Mouse (Mus musculus): Measurements from ENCODE around the gene Fgr.

Gene Fgr

GRCm38 (mm10) chr4:133014088-133014487 is 40.2 kb downstream of the Fgr start:
- in situ Hi-C loops (cut with MboI; ENCODE audit: low sequenced_read_pairs), result no loop called here

- in situ Hi-C loops (cut with MboI; ENCODE audit: low sequenced_read_pairs), result no loop called here
These were observed 41.2 kb downstream of the Fgr start for GRCm38 (mm10) chr4:133014896-133015709.

- in situ Hi-C loops (cut with MboI; ENCODE audit: low sequenced_read_pairs), result no loop called here
These were observed 42.1 kb downstream of the Fgr start for GRCm38 (mm10) chr4:133015710-133016651.

- in situ Hi-C loops (cut with MboI; ENCODE audit: low sequenced_read_pairs), result no loop called here
These were observed 43.0 kb downstream of the Fgr start for GRCm38 (mm10) chr4:133016677-133017415.

- in situ Hi-C loops (cut with MboI; ENCODE audit: low sequenced_read_pairs), result no loop called here
These were observed 43.8 kb downstream of the Fgr start for GRCm38 (mm10) chr4:133017597-133018262.

- in situ Hi-C loops (cut with MboI; ENCODE audit: low sequenced_read_pairs), result no loop called here
These were observed 44.4 kb downstream of the Fgr start for GRCm38 (mm10) chr4:133018263-133018798.

- in situ Hi-C loops (cut with MboI; ENCODE audit: low sequenced_read_pairs), result no loop called here
These were observed 46.8 kb downstream of the Fgr start for GRCm38 (mm10) chr4:133020721-133021120.

GRCm38 (mm10) chr4:133021181-133021671 is 47.3 kb downstream of the Fgr start:
- in situ Hi-C loops (cut with MboI; ENCODE audit: low sequenced_read_pairs), result no loop called here

GRCm38 (mm10) chr4:133022217-133022616 is 48.3 kb downstream of the Fgr start:
- in situ Hi-C loops (cut with MboI; ENCODE audit: low sequenced_read_pairs), result no loop called here

- in situ Hi-C loops (cut with MboI; ENCODE audit: low sequenced_read_pairs), result no loop called here
These were observed 49.2 kb downstream of the Fgr start for GRCm38 (mm10) chr4:133022954-133023635.

- in situ Hi-C loops (cut with MboI; ENCODE audit: low sequenced_read_pairs), result no loop called here
These were observed 49.7 kb downstream of the Fgr start for GRCm38 (mm10) chr4:133023636-133024035.

- in situ Hi-C loops (cut with MboI; ENCODE audit: low sequenced_read_pairs), result no loop called here
These were observed 50.5 kb downstream of the Fgr start for GRCm38 (mm10) chr4:133024404-133024803.

GRCm38 (mm10) chr4:133024969-133025685 is 51.2 kb downstream of the Fgr start:
- in situ Hi-C loops (cut with MboI; ENCODE audit: low sequenced_read_pairs), result no loop called here

GRCm38 (mm10) chr4:133026272-133026671 is 52.4 kb downstream of the Fgr start:
- in situ Hi-C loops (cut with MboI; ENCODE audit: low sequenced_read_pairs), result no loop called here

GRCm38 (mm10) chr4:133026826-133027375 is 53.0 kb downstream of the Fgr start:
- in situ Hi-C loops (cut with MboI; ENCODE audit: low sequenced_read_pairs), result no loop called here

GRCm38 (mm10) chr4:133027721-133028120 is 53.8 kb downstream of the Fgr start:
- in situ Hi-C loops (cut with MboI; ENCODE audit: low sequenced_read_pairs), result no loop called here

GRCm38 (mm10) chr4:133028193-133028592 is 54.3 kb downstream of the Fgr start:
- in situ Hi-C loops (cut with MboI; ENCODE audit: low sequenced_read_pairs), result no loop called here

GRCm38 (mm10) chr4:133028875-133029274 is 55.0 kb downstream of the Fgr start:
- in situ Hi-C loops (cut with MboI; ENCODE audit: low sequenced_read_pairs), result no loop called here

Data from CH12F3 (cell line).